Mouse (Mus musculus) liver, embryonic 18 days (tissue): ENCODE data around the gene Mars. TPM values are rescaled to one million over a fixed set of nuclear protein-coding genes. Genes with fewer than 3 reads are reported as not detected.

Source experiments
- polyA plus RNA-seq: library from polyadenylated mRNA; depleted of rRNA; stranded (reverse); fragments of >200 nt; gene quantifications from 2 replicates; pipeline ENCODE4 v1.2.3, GENCODE M21; 2012; rRNA removed

Mars gene
- polyA plus RNA-seq: 45.8 and 49.7 TPM in 2 replicates

GRCm38 (mm10) chr10:127311476-127312355, at the start of gene Mars:
Gene Mars (minus strand): TSS chr10:127311786.

GRCm38 (mm10) chr10:127353909-127354895, 42.6 kb upstream of the Mars start, which contains the start of gene Inhbe:
Gene Inhbe (minus strand): TSS chr10:127354411.

GRCm38 (mm10) chr10:127341891-127342639, 30.5 kb upstream of the Mars start, which contains the start of gene Gli1:
Gene Gli1 (minus strand): TSS chr10:127341974.

GRCm38 (mm10) chr10:127321621-127322020, 10.0 kb upstream of the Mars start, which contains the start of gene Arhgap9:
Gene Arhgap9 (plus strand): TSS chr10:127321964.

GRCm38 (mm10) chr10:127288800-127289572, 22.6 kb downstream of the Mars start, which contains the start of gene Mbd6:
Gene Mbd6 (minus strand): TSS chr10:127289018.

GRCm38 (mm10) chr10:127266112-127267091, 45.2 kb downstream of the Mars start, which contains the start of gene Dctn2:
Gene Dctn2 (plus strand): TSS chr10:127266368.

GRCm38 (mm10) chr10:127262548-127263398, 48.8 kb downstream of the Mars start, which contains the start of gene Kif5a:
Gene Kif5a (minus strand): TSS chr10:127263348.

Other genes with a start within 250 kb of the Mars start
- gene Cdk4, start 248.3 kb downstream of the Mars start, polyA plus RNA-seq: 175 and 191 TPM in 2 replicates
- 73.1 and 76.9 TPM in 2 replicates for gene Tspan31, start 241.5 kb downstream of the Mars start, polyA plus RNA-seq
- gene Agap2, start 236.5 kb downstream of the Mars start, polyA plus RNA-seq: 2.3 and 3.2 TPM in 2 replicates
- 48.7 and 52.7 TPM in 2 replicates for gene Os9, start 190.7 kb downstream of the Mars start, polyA plus RNA-seq
- gene B4galnt1, start 146.6 kb downstream of the Mars start, polyA plus RNA-seq: 21.1 and 27.0 TPM in 2 replicates
- gene Slc26a10, start 131.1 kb downstream of the Mars start, polyA plus RNA-seq: 3.8 and 4.2 TPM in 2 replicates
- 5.2 and 6.2 TPM in 2 replicates for gene Arhgef25, start 121.7 kb downstream of the Mars start, polyA plus RNA-seq
- 25.7 and 36.5 TPM in 2 replicates for gene Dtx3, start 116.1 kb downstream of the Mars start, polyA plus RNA-seq
- 15.5 and 18.1 TPM in 2 replicates for gene Pip4k2c, start 100.2 kb downstream of the Mars start, polyA plus RNA-seq
- gene Kif5a, start 48.4 kb downstream of the Mars start, polyA plus RNA-seq: 0.13 TPM in 2 replicates
- 57.1 and 59.5 TPM in 2 replicates for gene Dctn2, start 45.4 kb downstream of the Mars start, polyA plus RNA-seq
- gene Mbd6, start 22.8 kb downstream of the Mars start, polyA plus RNA-seq: 6.1 and 8.2 TPM in 2 replicates
- 11.3 and 12.3 TPM in 2 replicates for gene Arhgap9, start 10.2 kb upstream of the Mars start, polyA plus RNA-seq
- gene Gli1, start 30.2 kb upstream of the Mars start, polyA plus RNA-seq: 0.48 and 0.55 TPM in 2 replicates
- 15.8 and 17.1 TPM in 2 replicates for gene Inhbe, start 42.6 kb upstream of the Mars start, polyA plus RNA-seq
- gene Inhbc, start 58.6 kb upstream of the Mars start, polyA plus RNA-seq: 5.6 and 6.3 TPM in 2 replicates
- gene R3hdm2, start 68.5 kb upstream of the Mars start, polyA plus RNA-seq: 10.7 and 13.9 TPM in 2 replicates
- 0.37 and 0.73 TPM in 2 replicates for gene Stac3, start 189.9 kb upstream of the Mars start, polyA plus RNA-seq
- 58.2 and 83.8 TPM in 2 replicates for gene Ndufa4l2, start 203.2 kb upstream of the Mars start, polyA plus RNA-seq
- 109 and 125 TPM in 2 replicates for gene Shmt2, start 210.7 kb upstream of the Mars start, polyA plus RNA-seq
- gene Nxph4, start 222.8 kb upstream of the Mars start, polyA plus RNA-seq: 0.03 and 0.07 TPM in 2 replicates